Mouse (Mus musculus) liver, embryonic 14.5 days (tissue): ENCODE measurements around the gene Tacc2.

ENCODE experiments used
- CTCF ChIP-seq: IDR thresholded peaks from 2 replicates; pipeline ENCODE4 v1.5.1; 2016; ENCODE audit warnings: antibody characterized with exemption, low read depth, control low read depth
- EP300 ChIP-seq: IDR thresholded peaks from 2 replicates; pipeline ENCODE4 v1.6.1; 2016; ENCODE audit warnings: antibody characterized with exemption, low read depth

DNA sequence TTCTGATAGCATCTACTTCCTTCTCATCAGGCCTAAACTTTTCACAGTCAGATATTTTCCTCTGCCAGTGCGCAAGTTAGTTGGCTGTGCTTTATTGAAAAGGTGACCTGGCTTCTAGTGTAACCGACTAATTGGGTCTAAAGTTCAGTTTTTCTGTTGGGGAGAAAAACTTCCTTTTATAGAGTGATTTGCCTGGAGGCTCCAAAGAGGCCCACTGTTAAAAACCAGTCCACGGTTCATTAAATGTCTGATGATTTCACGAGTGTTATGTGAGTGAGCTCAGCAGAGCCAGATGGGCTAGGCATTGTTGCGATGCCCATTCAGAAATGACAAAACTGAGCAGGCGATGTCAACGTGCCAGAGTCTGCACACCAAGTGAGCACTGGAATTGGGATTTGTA is 6.8 kb upstream of the Tacc2 start:
- TF ChIP-seq CTCF (no peak), EP300 (no peak)
